Mouse (Mus musculus): ENCODE measurements around the gene Robo1. TPM values are rescaled to one million over a fixed set of nuclear protein-coding genes. Genes with fewer than 3 reads are reported as not detected.

The Robo1 gene
- polyA plus RNA-seq, 1 experiment from 2014 or later: 83.9 TPM

- Histone ChIP-seq H3K4me1 (peaks cover 5% of the 10 kb centered on the region; the same call in 1 of the 2 replicates), H3K9me3 (replicated peaks) (no peaks in the 10 kb centered on the region), H3K9ac (no peak overlapping the region), H3K4me3 (no peak overlapping the region), H3K27ac (no peak overlapping the region), H3K36me3 (peaks cover 7% of the 10 kb centered on the region), H3K27me3 (no peaks in the 10 kb centered on the region), H3K4me2 (replicated peaks) (no peak overlapping the region)
- ATAC-seq (ENCODE audit: low FRiP score): no peak
- 54% methylated on average over 4 of the region's 4 CpGs for WGBS
Measured at GRCm38 (mm10) chr16:72737154-72737553, 429.0 kb downstream of the Robo1 start.

- H3K27me3 ChIP-seq: no peaks in the 10 kb centered on the region
- peaks cover 5% of the 10 kb centered on the region; the same call in 1 of the 2 replicates for H3K4me1 ChIP-seq
- no peak overlapping the region for H3K4me3 ChIP-seq
- H3K9me3 ChIP-seq (replicated peaks): 0 out of 2 replicates have a peak, but pooled peaks cover 3% of the 10 kb centered on the region
- no peak overlapping the region for H3K27ac ChIP-seq
- ATAC-seq (ENCODE audit: low FRiP score): 0 out of 2 replicates have a peak, but pooled peaks have one; percentile 39
- 84% methylated on average over 7 of the region's 7 CpGs for WGBS
- no peak overlapping the region for H3K9ac ChIP-seq
- no peak overlapping the region for H3K4me2 ChIP-seq (replicated peaks)
- peaks cover 17% of the 10 kb centered on the region for H3K36me3 ChIP-seq
Measured at GRCm38 (mm10) chr16:72740218-72740617, 432.1 kb downstream of the Robo1 start.

- Histone ChIP-seq H3K4me3 (no peak overlapping the region), H3K27me3 (no peaks in the 10 kb centered on the region), H3K9me3 (replicated peaks) (0 out of 2 replicates have a peak, but pooled peaks cover 8% of the 10 kb centered on the region), H3K4me2 (replicated peaks) (no peak overlapping the region), H3K9ac (no peak overlapping the region), H3K36me3 (peaks cover 5% of the 10 kb centered on the region), H3K4me1 (peaks cover 3% of the 10 kb centered on the region), H3K27ac (peak overlapping the region; percentile 35; the same call in 1 of the 2 replicates)
- peak; percentile 43; the same call in 1 of the 2 replicates for ATAC-seq (ENCODE audit: low FRiP score)
- 55% methylated on average over 5 of the region's 5 CpGs for WGBS
Measured at GRCm38 (mm10) chr16:72747696-72748095, 439.6 kb downstream of the Robo1 start.

- H3K4me2 ChIP-seq (replicated peaks): no peak overlapping the region
- ATAC-seq (ENCODE audit: low FRiP score): no peak
- WGBS: 92% methylated on average over 9 of the region's 9 CpGs
Measured at GRCm38 (mm10) chr16:72765128-72765913, 457.2 kb downstream of the Robo1 start.

GRCm38 (mm10) chr16:72769214-72769834 is 461.2 kb downstream of the Robo1 start:
- Histone ChIP-seq H3K9me3 (replicated peaks) (no peaks in the 10 kb centered on the region), H3K4me1 (peaks cover 31% of the 10 kb centered on the region), H3K27me3 (no peaks in the 10 kb centered on the region), H3K9ac (no peak overlapping the region), H3K4me2 (replicated peaks) (no peak overlapping the region), H3K4me3 (no peak overlapping the region), H3K36me3 (no peaks in the 10 kb centered on the region), H3K27ac (no peak overlapping the region)
- ATAC-seq (ENCODE audit: low FRiP score): peak; percentile 26; the same call in 1 of the 2 replicates
- WGBS: 67% methylated on average over 8 of the region's 8 CpGs

More at GRCm38 (mm10) chr16:72765128-72765913, 457.2 kb downstream of the Robo1 start:
- Histone ChIP-seq H3K9ac (no peak overlapping the region), H3K36me3 (no peaks in the 10 kb centered on the region), H3K27ac (no peak overlapping the region), H3K9me3 (replicated peaks) (no peaks in the 10 kb centered on the region), H3K4me3 (no peak overlapping the region), H3K27me3 (no peaks in the 10 kb centered on the region), H3K4me1 (peaks cover 9% of the 10 kb centered on the region)

- ATAC-seq (ENCODE audit: low FRiP score): peak; percentile 62; the same call in 1 of the 2 replicates
- H3K4me3 ChIP-seq: no peak overlapping the region
- 22% methylated on average over 5 of the region's 5 CpGs for WGBS
- H3K36me3 ChIP-seq: no peaks in the 10 kb centered on the region
- H3K4me2 ChIP-seq (replicated peaks): no peak overlapping the region
- H3K9me3 ChIP-seq (replicated peaks): no peaks in the 10 kb centered on the region
- 0 out of 2 replicates have a peak overlapping the region, but pooled peaks have one; percentile 30 for H3K27ac ChIP-seq
- peaks cover 31% of the 10 kb centered on the region for H3K4me1 ChIP-seq
- no peaks in the 10 kb centered on the region for H3K27me3 ChIP-seq
- H3K9ac ChIP-seq: no peak overlapping the region
Measured at GRCm38 (mm10) chr16:72772348-72772747, 464.2 kb downstream of the Robo1 start.

GRCm38 (mm10) chr16:72773034-72773433 is 464.9 kb downstream of the Robo1 start:
- Histone ChIP-seq H3K27ac (peak overlapping the region; percentile 30; the same call in 1 of the 2 replicates), H3K9me3 (replicated peaks) (no peaks in the 10 kb centered on the region), H3K36me3 (no peaks in the 10 kb centered on the region), H3K9ac (no peak overlapping the region), H3K4me1 (peaks cover 31% of the 10 kb centered on the region), H3K27me3 (no peaks in the 10 kb centered on the region), H3K4me3 (no peak overlapping the region), H3K4me2 (replicated peaks) (no peak overlapping the region)
- WGBS: 22% methylated on average over 7 of the region's 7 CpGs
- no peak for ATAC-seq (ENCODE audit: low FRiP score)

- H3K9ac ChIP-seq: no peak overlapping the region
- H3K36me3 ChIP-seq: no peaks in the 10 kb centered on the region
- H3K9me3 ChIP-seq (replicated peaks): no peaks in the 10 kb centered on the region
- no peak for ATAC-seq (ENCODE audit: low FRiP score)
- 56% methylated on average over 9 of the region's 9 CpGs for WGBS
- no peak overlapping the region for H3K4me3 ChIP-seq
- peaks cover 16% of the 10 kb centered on the region for H3K4me1 ChIP-seq
- no peaks in the 10 kb centered on the region for H3K27me3 ChIP-seq
- peak overlapping the region; percentile 13; the same call in 1 of the 2 replicates for H3K27ac ChIP-seq
- no peak overlapping the region for H3K4me2 ChIP-seq (replicated peaks)
Measured at GRCm38 (mm10) chr16:72778520-72778919, 470.4 kb downstream of the Robo1 start.

- peak; percentile 59 for ATAC-seq (ENCODE audit: low FRiP score)
- Histone ChIP-seq H3K9me3 (replicated peaks) (no peaks in the 10 kb centered on the region), H3K36me3 (no peaks in the 10 kb centered on the region), H3K27me3 (no peaks in the 10 kb centered on the region), H3K4me3 (no peak overlapping the region), H3K4me1 (peaks cover 20% of the 10 kb centered on the region), H3K4me2 (replicated peaks) (no peak overlapping the region), H3K9ac (no peak overlapping the region), H3K27ac (peak overlapping the region; percentile 52; the same call in 1 of the 2 replicates)
- WGBS: 66% methylated on average over 6 of the region's 6 CpGs
Measured at GRCm38 (mm10) chr16:72782171-72782570, 474.1 kb downstream of the Robo1 start.

GRCm38 (mm10) chr16:72786079-72786478 is 478.0 kb downstream of the Robo1 start:
- no peaks in the 10 kb centered on the region for H3K36me3 ChIP-seq
- peak overlapping the region; percentile 52; the same call in 1 of the 2 replicates for H3K27ac ChIP-seq
- no peak overlapping the region for H3K4me3 ChIP-seq
- no peaks in the 10 kb centered on the region for H3K9me3 ChIP-seq (replicated peaks)
- 86% methylated on average over 6 of the region's 6 CpGs for WGBS
- no peak overlapping the region for H3K4me2 ChIP-seq (replicated peaks)
- H3K27me3 ChIP-seq: no peaks in the 10 kb centered on the region
- H3K9ac ChIP-seq: no peak overlapping the region
- ATAC-seq (ENCODE audit: low FRiP score): no peak
- H3K4me1 ChIP-seq: peaks cover 24% of the 10 kb centered on the region

GRCm38 (mm10) chr16:72786636-72787035 is 478.5 kb downstream of the Robo1 start:
- Histone ChIP-seq H3K9ac (no peak overlapping the region), H3K9me3 (replicated peaks) (no peaks in the 10 kb centered on the region), H3K27ac (no peak overlapping the region), H3K27me3 (no peaks in the 10 kb centered on the region), H3K36me3 (no peaks in the 10 kb centered on the region), H3K4me2 (replicated peaks) (no peak overlapping the region), H3K4me3 (no peak overlapping the region), H3K4me1 (peaks cover 24% of the 10 kb centered on the region)
- WGBS: 47% methylated on average over 5 of the region's 5 CpGs
- ATAC-seq (ENCODE audit: low FRiP score): no peak

GRCm38 (mm10) chr16:72788017-72788416 is 479.9 kb downstream of the Robo1 start:
- peak; percentile 92 for ATAC-seq (ENCODE audit: low FRiP score)
- Histone ChIP-seq H3K9ac (no peak overlapping the region), H3K9me3 (replicated peaks) (no peaks in the 10 kb centered on the region), H3K36me3 (no peaks in the 10 kb centered on the region), H3K4me2 (replicated peaks) (no peak overlapping the region), H3K27ac (peak overlapping the region; percentile 41), H3K4me3 (no peak overlapping the region), H3K27me3 (no peaks in the 10 kb centered on the region), H3K4me1 (peaks cover 21% of the 10 kb centered on the region)
- WGBS: 17% methylated on average over 7 of the region's 7 CpGs
